Mouse (Mus musculus) brown adipose tissue, adult 24 weeks (tissue): ENCODE measurements at regions not wholly inside any gene's neighbourhood (a gene's known extent, or its start where the extent isn't known, plus 50 kb on each side); places are given as distances from the start of the nearest gene placed in this dataset.
"Not testable (repeated sequence)": the region's sequence is repeated elsewhere in the genome, so short reads cannot be mapped to it uniquely, and the experiment has no call there.

ENCODE experiments used
- H3K27ac ChIP-seq: fragments of 200-500 bp; replicated peaks from 2 replicates; pipeline ENCODE4 v1.5.1; 2012; ENCODE audit warnings: low read depth, mild to moderate bottlenecking, low read length
- H3K4me1 ChIP-seq: fragments of 200-500 bp; 2 replicates; pipeline ENCODE4 v1.6.1; 2012; ENCODE audit warnings: low read length, mixed read lengths; ENCODE audit not compliant: control insufficient read depth, insufficient read depth, insufficient read length
- H3K4me3 ChIP-seq: fragments of 200-500 bp; 2 replicates; pipeline ENCODE4 v1.5.1; 2012; ENCODE audit warnings: low read depth, mild to moderate bottlenecking, low read length, moderate library complexity; ENCODE audit not compliant: insufficient read depth

GRCm38 (mm10) chr13:83745961-83746360 is 242.1 kb downstream of the Mef2c start:
- H3K4me1 ChIP-seq: no peaks in the 10 kb centered on the region
- H3K4me3 ChIP-seq: no peak overlapping the region
- H3K27ac ChIP-seq: no peak overlapping the region

GRCm38 (mm10) chr13:83747671-83748070 is 243.8 kb downstream of the Mef2c start:
- H3K4me3 ChIP-seq: no peak overlapping the region
- H3K27ac ChIP-seq: no peak overlapping the region
- no peaks in the 10 kb centered on the region for H3K4me1 ChIP-seq

- H3K4me1 ChIP-seq: no peaks in the 10 kb centered on the region
- H3K27ac ChIP-seq: no peak overlapping the region
- no peak overlapping the region for H3K4me3 ChIP-seq
Measured at GRCm38 (mm10) chr13:83749376-83750150, 245.7 kb downstream of the Mef2c start.

GRCm38 (mm10) chr13:83750437-83750836 is 246.6 kb downstream of the Mef2c start:
- H3K4me1 ChIP-seq: no peaks in the 10 kb centered on the region
- no peak overlapping the region for H3K27ac ChIP-seq
- no peak overlapping the region for H3K4me3 ChIP-seq

GRCm38 (mm10) chr13:83760387-83761170 is 256.7 kb downstream of the Mef2c start:
- no peaks in the 10 kb centered on the region for H3K4me1 ChIP-seq

GRCm38 (mm10) chr13:83762484-83762883 is 258.6 kb downstream of the Mef2c start:
- H3K4me1 ChIP-seq: no peaks in the 10 kb centered on the region
- no peak overlapping the region for H3K27ac ChIP-seq
- H3K4me3 ChIP-seq: no peak overlapping the region

More at GRCm38 (mm10) chr13:83760387-83761170, 256.7 kb downstream of the Mef2c start:
- Histone ChIP-seq H3K4me3 (no peak overlapping the region), H3K27ac (no peak overlapping the region)

GRCm38 (mm10) chr13:83763288-83763687 is 259.5 kb downstream of the Mef2c start:
- not testable (repeated sequence) for H3K4me1 ChIP-seq, H3K27ac ChIP-seq, H3K4me3 ChIP-seq

GRCm38 (mm10) chr13:83785643-83786042 is 281.8 kb downstream of the Mef2c start:
- Histone ChIP-seq H3K4me3 (no peak overlapping the region), H3K27ac (no peak overlapping the region), H3K4me1 (no peaks in the 10 kb centered on the region)

- Histone ChIP-seq H3K4me1 (no peaks in the 10 kb centered on the region), H3K27ac (no peak overlapping the region), H3K4me3 (no peak overlapping the region)
Measured at GRCm38 (mm10) chr13:83809535-83809934, 305.7 kb downstream of the Mef2c start.

- no peaks in the 10 kb centered on the region for H3K4me1 ChIP-seq
- no peak overlapping the region for H3K27ac ChIP-seq
- H3K4me3 ChIP-seq: no peak overlapping the region
Measured at GRCm38 (mm10) chr13:83820291-83820690, 316.5 kb downstream of the Mef2c start.

- Histone ChIP-seq H3K4me3 (no peak overlapping the region), H3K4me1 (no peaks in the 10 kb centered on the region), H3K27ac (no peak overlapping the region)
Measured at GRCm38 (mm10) chr13:83820721-83821120, 316.9 kb downstream of the Mef2c start.

GRCm38 (mm10) chr13:83824926-83825325 is 321.1 kb downstream of the Mef2c start:
- Histone ChIP-seq H3K4me1 (no peaks in the 10 kb centered on the region), H3K27ac (no peak overlapping the region), H3K4me3 (no peak overlapping the region)

- Histone ChIP-seq H3K4me3 (no peak overlapping the region), H3K27ac (no peak overlapping the region), H3K4me1 (no peaks in the 10 kb centered on the region)
Measured at GRCm38 (mm10) chr13:83826841-83827463, 323.1 kb downstream of the Mef2c start.

GRCm38 (mm10) chr13:83865932-83866685 is 356.0 kb upstream of the Tmem161b start:
- H3K27ac ChIP-seq: no peak overlapping the region
- H3K4me3 ChIP-seq: no peak overlapping the region
- H3K4me1 ChIP-seq: no peaks in the 10 kb centered on the region

- no peak overlapping the region for H3K27ac ChIP-seq
- no peaks in the 10 kb centered on the region for H3K4me1 ChIP-seq
- no peak overlapping the region for H3K4me3 ChIP-seq
Measured at GRCm38 (mm10) chr13:83867211-83867610, 354.9 kb upstream of the Tmem161b start.
